Mouse (Mus musculus) C2C12 (cell line): ENCODE data around the gene Grik4. TPM values are rescaled to one million over a fixed set of nuclear protein-coding genes. Genes with fewer than 3 reads are reported as not detected.

Experiments used
- H3K27me3 ChIP-seq: one replicate; pipeline ENCODE4 v1.6.1; 2011; ENCODE audit not compliant: control insufficient read depth, insufficient read depth, insufficient read length
- H3K36me3 ChIP-seq: one replicate; pipeline ENCODE4 v1.6.1; 2011; ENCODE audit not compliant: control insufficient read depth, insufficient read depth
- H3K4me3 ChIP-seq: one replicate; pipeline ENCODE4 v1.5.1; 2011; ENCODE audit warnings: mild to moderate bottlenecking, control low read depth; ENCODE audit not compliant: poor library complexity, insufficient read depth, severe bottlenecking
- H3K79me2 ChIP-seq: one replicate; pipeline ENCODE4 v1.6.1; 2011; ENCODE audit not compliant: control insufficient read depth, insufficient read depth
- H3K79me3 ChIP-seq: one replicate; pipeline ENCODE4 v1.6.1; 2011; ENCODE audit warnings: low read depth, control low read depth
- H3ac ChIP-seq: one replicate; pipeline ENCODE3; 2011; ENCODE audit warnings: low read depth; ENCODE audit not compliant: control insufficient read depth, insufficient read length
- CEBPB ChIP-seq: IDR thresholded peaks from one replicate; pipeline ENCODE4 v1.6.1; 2011; ENCODE audit warnings: low read depth, mild to moderate bottlenecking, control low read depth, moderate library complexity
- CTCF ChIP-seq: IDR thresholded peaks from one replicate; pipeline ENCODE4 v1.5.1; 2011; ENCODE audit not compliant: control insufficient read depth, insufficient read depth, insufficient read length
- FOSL1 ChIP-seq: IDR thresholded peaks from one replicate; pipeline ENCODE4 v1.8.0; 2011; ENCODE audit warnings: mild to moderate bottlenecking, low read length; ENCODE audit not compliant: poor library complexity, insufficient read depth, severe bottlenecking
- MAX ChIP-seq: IDR thresholded peaks from one replicate; pipeline ENCODE4 v1.6.1; 2011; ENCODE audit warnings: mild to moderate bottlenecking, control low read depth
- MYOD1 ChIP-seq: IDR thresholded peaks from one replicate; pipeline ENCODE4 v1.6.1; 2011; ENCODE audit warnings: low read depth; ENCODE audit not compliant: control insufficient read depth, insufficient read length
- MYOG ChIP-seq: IDR thresholded peaks from one replicate; pipeline ENCODE4 v1.6.1; 2011; ENCODE audit not compliant: control insufficient read depth, insufficient read length; ENCODE audit errors: extremely low read depth
- USF1 ChIP-seq: IDR thresholded peaks from one replicate; pipeline ENCODE4 v1.6.1; 2011; ENCODE audit warnings: low read depth, mild to moderate bottlenecking, control low read depth, moderate library complexity
- microRNA-seq: library from miRNA; unstranded; fragments of <30 nt; microRNA quantifications from one replicate; pipeline ENCODE4, GENCODE M21; 2019; ENCODE audit warnings: borderline microRNAs expressed
- polyA plus RNA-seq: library from polyadenylated mRNA; unstranded; fragments of >200 nt; fragmentation: generic; extraction: Trizol; gene quantifications from one replicate; pipeline ENCODE4 v1.2.1, GENCODE M21; 2012; ENCODE audit warnings: missing spikeins

Gene Grik4
- polyA plus RNA-seq, 1 experiment, result not detected

DNA sequence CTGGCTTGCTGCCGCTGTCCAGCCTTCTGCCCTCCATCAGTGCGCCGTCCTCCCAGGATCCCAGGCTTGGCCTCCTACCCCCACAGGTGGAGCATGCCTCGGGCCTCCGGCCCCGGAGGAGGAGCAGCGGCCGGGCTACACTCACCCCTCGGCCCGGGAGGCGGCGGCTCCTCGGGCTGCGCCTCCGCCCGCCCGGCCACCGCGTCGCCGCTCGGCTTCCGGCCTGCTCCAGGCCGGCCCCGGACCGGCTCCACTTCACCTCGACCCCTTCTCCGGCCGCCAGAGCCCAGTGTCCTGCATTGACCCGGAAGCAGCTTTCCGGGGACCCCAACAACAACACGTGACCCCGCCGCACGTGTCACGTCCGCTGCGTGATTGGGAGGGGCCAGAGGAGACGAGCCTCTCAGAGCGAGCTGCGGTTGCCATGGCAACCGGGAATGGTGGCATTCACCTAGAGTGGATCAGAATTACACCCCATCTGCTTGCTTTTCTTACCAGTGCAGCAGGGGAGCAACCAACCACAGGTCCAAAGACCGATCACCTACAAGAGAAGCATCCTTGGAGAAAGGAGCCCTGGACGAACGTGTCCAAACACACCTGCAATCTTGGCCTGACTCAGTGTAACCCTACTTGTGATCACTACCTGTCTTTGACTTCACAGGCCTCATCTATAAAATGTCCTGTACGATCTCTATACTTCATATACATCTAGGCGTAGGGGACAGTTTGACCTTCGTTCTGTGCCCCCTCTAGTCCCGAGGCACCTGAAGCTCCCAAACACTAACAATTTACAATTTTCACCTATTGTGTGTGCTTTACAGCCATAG lies 472.2 kb downstream of the Grik4 start:
- peaks cover 3% of the 10 kb centered on the region for H3K36me3 ChIP-seq
- peak overlapping the region; percentile 56 for H3K4me3 ChIP-seq
- no peaks in the 10 kb centered on the region for H3K27me3 ChIP-seq
- H3K79me2 ChIP-seq, result peaks cover 41% of the 10 kb centered on the region
- peaks cover 10% of the 10 kb centered on the region for H3K79me3 ChIP-seq
- H3ac ChIP-seq, result peak overlapping the region; percentile 70
- TF ChIP-seq FOSL1, result no peak
- TF ChIP-seq CTCF, result no peak
- no peak for TF ChIP-seq CEBPB
- TF ChIP-seq MYOG, result no peak
- peak; percentile 73 for TF ChIP-seq MAX
- TF ChIP-seq USF1, result peak; percentile 92
- TF ChIP-seq MYOD1, result no peak

DNA sequence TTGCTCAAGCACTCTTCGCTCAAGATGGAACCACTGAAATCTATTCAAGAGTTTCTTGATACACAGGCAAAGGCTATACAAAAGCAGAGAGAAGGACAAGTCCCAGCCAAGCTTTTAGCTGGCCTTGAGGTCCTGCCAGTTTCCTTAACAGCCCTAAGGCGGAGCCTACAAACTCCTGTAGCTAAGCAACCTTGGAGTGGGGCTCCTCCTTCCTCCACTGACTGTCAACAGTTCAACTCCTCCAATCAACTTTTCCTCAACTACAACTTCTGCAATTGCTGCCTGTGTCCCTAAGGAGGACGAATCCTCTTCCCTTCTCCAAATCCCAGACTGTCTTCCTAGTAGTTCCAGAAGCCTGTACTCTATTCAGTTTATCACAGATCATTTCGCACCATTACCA lies 473.1 kb downstream of the Grik4 start:
- peak overlapping the region; percentile 56 for H3K4me3 ChIP-seq
- H3K36me3 ChIP-seq, result peaks cover 3% of the 10 kb centered on the region
- no peaks in the 10 kb centered on the region for H3K27me3 ChIP-seq
- H3K79me3 ChIP-seq, result peaks cover 10% of the 10 kb centered on the region
- H3K79me2 ChIP-seq, result peaks cover 43% of the 10 kb centered on the region
- no peak overlapping the region for H3ac ChIP-seq
- TF ChIP-seq MYOD1 (no peak), CTCF (no peak), FOSL1 (no peak), MAX (no peak), USF1 (no peak), CEBPB (no peak), MYOG (no peak)

DNA sequence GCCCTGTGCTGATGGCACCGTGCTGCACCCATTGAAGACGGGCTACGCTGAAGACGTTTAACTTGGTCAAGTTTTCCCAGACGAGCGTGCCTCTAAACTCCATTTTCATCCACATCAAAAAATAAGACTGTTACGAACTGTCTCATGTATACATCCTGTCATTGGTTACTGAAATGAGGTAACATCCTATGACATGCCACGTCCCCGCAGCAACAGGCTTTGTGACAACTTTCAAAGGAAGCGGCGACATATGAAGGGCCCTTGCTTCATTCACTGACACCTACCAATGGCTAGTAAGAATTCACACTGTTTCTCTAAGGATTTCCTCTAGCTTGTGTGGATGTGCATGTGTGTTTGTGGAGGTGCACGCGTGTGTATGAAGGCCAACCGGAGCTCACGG lies 475.0 kb downstream of the Grik4 start:
- Histone ChIP-seq H3ac (no peak overlapping the region), H3K36me3 (peaks cover 3% of the 10 kb centered on the region), H3K79me3 (peaks cover 13% of the 10 kb centered on the region), H3K4me3 (no peak overlapping the region), H3K79me2 (peaks cover 52% of the 10 kb centered on the region), H3K27me3 (no peaks in the 10 kb centered on the region)
- TF ChIP-seq CEBPB (no peak), FOSL1 (no peak), MYOD1 (no peak), CTCF (no peak), MYOG (no peak)

DNA sequence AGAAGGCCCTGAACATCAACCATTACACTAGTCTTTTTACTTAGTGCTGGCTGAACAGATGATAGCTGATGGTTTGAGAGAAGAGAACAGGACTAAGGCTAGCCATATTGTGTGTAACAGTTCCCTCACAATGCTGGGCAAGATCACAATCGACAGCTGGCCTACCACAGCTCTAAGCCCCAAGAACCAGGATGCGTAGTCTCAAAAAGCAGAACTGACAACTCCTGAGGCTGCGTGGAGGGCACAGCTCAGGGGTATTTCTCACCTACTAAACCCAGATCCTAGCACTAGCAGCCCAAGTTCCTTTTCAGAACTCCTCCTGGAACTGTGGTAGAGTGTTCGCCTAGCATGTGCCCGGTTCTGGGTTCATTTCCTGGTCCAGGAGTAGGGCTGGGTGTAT lies 475.9 kb downstream of the Grik4 start:
- peaks cover 60% of the 10 kb centered on the region for H3K79me2 ChIP-seq
- no peak for TF ChIP-seq MAX
- TF ChIP-seq CEBPB, result no peak
- no peak for TF ChIP-seq USF1
- no peak for TF ChIP-seq MYOG
- TF ChIP-seq FOSL1, result no peak
- no peak for TF ChIP-seq MYOD1
- no peak for TF ChIP-seq CTCF
- H3K79me3 ChIP-seq, result peaks cover 16% of the 10 kb centered on the region
- peaks cover 3% of the 10 kb centered on the region for H3K36me3 ChIP-seq
- no peak overlapping the region for H3ac ChIP-seq
- no peaks in the 10 kb centered on the region for H3K27me3 ChIP-seq
- H3K4me3 ChIP-seq, result no peak overlapping the region

Small RNA genes within 50 kb of the gene (microRNA-seq; reads per million reads assigned to microRNA genes)
- not detected for gene Gm27509

Other genes starting within 250 kb of the Grik4 start
- gene Arhgef12, start 162.7 kb upstream of the Grik4 start, polyA plus RNA-seq, result 13.8 TPM
- 0.12 TPM for gene Tmem136, start 172.1 kb upstream of the Grik4 start, polyA plus RNA-seq